Mouse (Mus musculus): ENCODE data around the gene 1700125H20Rik. TPM values are rescaled to one million over a fixed set of nuclear protein-coding genes. Genes with fewer than 3 reads are reported as not detected.

Gene 1700125H20Rik
- total RNA-seq, 1 experiment: not detected

DNA sequence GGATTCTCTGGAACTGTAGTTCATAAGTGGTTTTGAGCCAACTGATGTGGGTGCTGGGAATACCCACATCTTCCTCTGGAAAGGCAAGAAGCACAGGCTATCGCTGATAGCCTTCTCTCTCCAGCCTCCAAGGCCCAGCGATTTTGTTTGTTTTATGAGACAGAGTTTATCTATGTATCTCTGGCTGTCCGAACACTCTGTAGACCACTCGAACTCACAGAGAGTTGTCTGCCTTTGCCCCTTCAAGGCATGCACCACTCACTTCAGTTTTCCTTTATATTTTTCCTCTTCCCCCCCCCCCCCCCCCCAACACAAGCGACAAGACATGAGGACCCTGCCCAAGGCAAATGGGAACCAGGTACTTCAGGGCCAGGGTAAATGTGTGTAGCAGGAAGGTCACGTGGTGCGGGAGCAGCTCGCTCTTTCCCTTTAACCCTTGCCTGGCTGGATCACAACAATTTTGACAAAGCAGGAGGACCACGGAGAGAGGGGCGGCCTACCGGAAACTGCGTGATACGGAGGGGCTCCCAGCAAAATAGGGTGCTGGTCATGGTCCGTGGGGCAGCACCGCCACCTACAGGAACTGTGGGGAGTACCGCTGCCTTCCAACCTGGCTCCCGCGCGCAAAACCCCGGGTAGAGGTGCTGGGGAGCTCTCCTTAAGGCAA lies 12.5 kb downstream of the 1700125H20Rik start:
- in situ Hi-C loops (cut with MboI; ENCODE audit: low sequenced_read_pairs in 2 of 2, unreplicated experiment in 2 of 2): no loop called here
- Histone ChIP-seq H3K9me3 (ENCODE audit: control insufficient read depth, insufficient read depth, low read depth, low read length) (no peaks in the 10 kb centered on the region), H3K36me3 (ENCODE audit: control insufficient read depth, insufficient read depth, low read length, poor library complexity, severe bottlenecking) (no peaks in the 10 kb centered on the region), H3K4me1 (ENCODE audit: control insufficient read depth in 2 of 2, insufficient read depth in 2 of 2, low read length in 2 of 2, poor library complexity in 1 of 2) (peaks cover 0 to 4% of the 10 kb centered on the region in 2 experiments; a peak in 1 of 4 replicates), H3K27ac (ENCODE audit: insufficient read depth, low read depth, low read length, poor library complexity, severe bottlenecking) (no peak overlapping the region), H3K4me3 (ENCODE audit: insufficient read depth in 1 of 2, low read depth in 1 of 2, low read length in 2 of 2, poor library complexity in 1 of 2, severe bottlenecking in 1 of 2) (peak overlapping the region; percentile 45 to 70), H3K9ac (ENCODE audit: insufficient read depth, low read depth, low read length, poor library complexity, severe bottlenecking) (peak overlapping the region; percentile 68; the same call in 1 of the 2 replicates)
- TF ChIP-seq MAFK (IDR thresholded peaks at IDR 0.05; ENCODE audit: insufficient read depth, low read depth, low read length) (no peak), HCFC1 (IDR thresholded peaks at IDR 0.05; ENCODE audit: borderline replicate concordance, insufficient read depth, low read length) (0 out of 2 replicates have a peak, but pooled peaks have one; percentile 40), ZNF384 (IDR thresholded peaks at IDR 0.05; ENCODE audit: low read depth, low read length) (no peak)
- peak; percentile 74 for DNase-seq (ENCODE audit: low read depth, low spot score)

- peak overlapping the region; percentile 68 for H3K9ac ChIP-seq (ENCODE audit: insufficient read depth, low read depth, low read length, poor library complexity, severe bottlenecking)
- H3K4me1 ChIP-seq (ENCODE audit: control insufficient read depth in 2 of 2, insufficient read depth in 2 of 2, low read length in 2 of 2, poor library complexity in 1 of 2): peaks cover 0 to 4% of the 10 kb centered on the region in 2 experiments; a peak in 1 of 4 replicates
- H3K36me3 ChIP-seq (ENCODE audit: control insufficient read depth, insufficient read depth, low read length, poor library complexity, severe bottlenecking): no peaks in the 10 kb centered on the region
- no peak for TF ChIP-seq MAFK (IDR thresholded peaks at IDR 0.05; ENCODE audit: insufficient read depth, low read depth, low read length)
- TF ChIP-seq HCFC1 (IDR thresholded peaks at IDR 0.05; ENCODE audit: borderline replicate concordance, insufficient read depth, low read length): no peak
- no peak for TF ChIP-seq CHD2 (IDR thresholded peaks at IDR 0.05; ENCODE audit: low read depth, low read length)
- TF ChIP-seq ZNF384 (IDR thresholded peaks at IDR 0.05; ENCODE audit: low read depth, low read length): no peak
- TF ChIP-seq ZC3H11A (IDR thresholded peaks at IDR 0.05; ENCODE audit: borderline replicate concordance, low read depth, low read length): no peak
- peak overlapping the region; percentile 45 to 70 for H3K4me3 ChIP-seq (ENCODE audit: insufficient read depth in 1 of 2, low read depth in 1 of 2, low read length in 2 of 2, poor library complexity in 1 of 2, severe bottlenecking in 1 of 2)
- no peaks in the 10 kb centered on the region for H3K9me3 ChIP-seq (ENCODE audit: control insufficient read depth, insufficient read depth, low read depth, low read length)
- H3K27ac ChIP-seq (ENCODE audit: insufficient read depth, low read depth, low read length, poor library complexity, severe bottlenecking): no peak overlapping the region
- in situ Hi-C loops (cut with MboI; ENCODE audit: low sequenced_read_pairs in 2 of 2, unreplicated experiment in 2 of 2): no loop called here
- no peak for DNase-seq (ENCODE audit: low read depth, low spot score)
Measured at GRCm38 (mm10) chr11:85183284-85183779, 13.1 kb downstream of the 1700125H20Rik start.

GRCm38 (mm10) chr11:85184082-85184481 lies 13.9 kb downstream of the 1700125H20Rik start:
- Histone ChIP-seq H3K27ac (ENCODE audit: insufficient read depth, low read depth, low read length, poor library complexity, severe bottlenecking) (no peak overlapping the region), H3K36me3 (ENCODE audit: control insufficient read depth, insufficient read depth, low read length, poor library complexity, severe bottlenecking) (no peaks in the 10 kb centered on the region; the same call in 1 of the 2 replicates), H3K9ac (ENCODE audit: insufficient read depth, low read depth, low read length, poor library complexity, severe bottlenecking) (no peak overlapping the region), H3K4me3 (ENCODE audit: insufficient read depth in 1 of 2, low read depth in 1 of 2, low read length in 2 of 2, poor library complexity in 1 of 2, severe bottlenecking in 1 of 2) (no peak overlapping the region), H3K9me3 (ENCODE audit: control insufficient read depth, insufficient read depth, low read depth, low read length) (no peaks in the 10 kb centered on the region), H3K4me1 (ENCODE audit: control insufficient read depth in 2 of 2, insufficient read depth in 2 of 2, low read length in 2 of 2, poor library complexity in 1 of 2) (peaks cover 0 to 4% of the 10 kb centered on the region in 2 experiments; a peak in 1 of 4 replicates)
- DNase-seq (ENCODE audit: low read depth, low spot score): peak; percentile 91
- TF ChIP-seq ZNF384 (IDR thresholded peaks at IDR 0.05; ENCODE audit: low read depth, low read length): no peak
- TF ChIP-seq CHD2 (IDR thresholded peaks at IDR 0.05; ENCODE audit: low read depth, low read length): no peak
- no peak for TF ChIP-seq MAFK (IDR thresholded peaks at IDR 0.05; ENCODE audit: insufficient read depth, low read depth, low read length)
- TF ChIP-seq HCFC1 (IDR thresholded peaks at IDR 0.05; ENCODE audit: borderline replicate concordance, insufficient read depth, low read length): no peak
- no peak; the same call in 1 of the 2 replicates for TF ChIP-seq ZC3H11A (IDR thresholded peaks at IDR 0.05; ENCODE audit: borderline replicate concordance, low read depth, low read length)
- in situ Hi-C loops (cut with MboI; ENCODE audit: low sequenced_read_pairs in 2 of 2, unreplicated experiment in 2 of 2): no loop called here

GRCm38 (mm10) chr11:85184839-85185238 lies 14.6 kb downstream of the 1700125H20Rik start:
- no peak for TF ChIP-seq CHD2 (IDR thresholded peaks at IDR 0.05; ENCODE audit: low read depth, low read length)
- TF ChIP-seq MAFK (IDR thresholded peaks at IDR 0.05; ENCODE audit: insufficient read depth, low read depth, low read length): no peak
- no peak for TF ChIP-seq ZNF384 (IDR thresholded peaks at IDR 0.05; ENCODE audit: low read depth, low read length)
- TF ChIP-seq ZC3H11A (IDR thresholded peaks at IDR 0.05; ENCODE audit: borderline replicate concordance, low read depth, low read length): no peak
- no peak for TF ChIP-seq HCFC1 (IDR thresholded peaks at IDR 0.05; ENCODE audit: borderline replicate concordance, insufficient read depth, low read length)
- Histone ChIP-seq H3K4me1 (ENCODE audit: control insufficient read depth in 2 of 2, insufficient read depth in 2 of 2, low read length in 2 of 2, poor library complexity in 1 of 2) (peaks cover 0 to 4% of the 10 kb centered on the region in 2 experiments; a peak in 1 of 4 replicates), H3K27ac (ENCODE audit: insufficient read depth, low read depth, low read length, poor library complexity, severe bottlenecking) (no peak overlapping the region), H3K9me3 (ENCODE audit: control insufficient read depth, insufficient read depth, low read depth, low read length) (no peaks in the 10 kb centered on the region), H3K9ac (ENCODE audit: insufficient read depth, low read depth, low read length, poor library complexity, severe bottlenecking) (no peak overlapping the region), H3K36me3 (ENCODE audit: control insufficient read depth, insufficient read depth, low read length, poor library complexity, severe bottlenecking) (no peaks in the 10 kb centered on the region; the same call in 1 of the 2 replicates), H3K4me3 (ENCODE audit: insufficient read depth in 1 of 2, low read depth in 1 of 2, low read length in 2 of 2, poor library complexity in 1 of 2, severe bottlenecking in 1 of 2) (no peak overlapping the region)
- in situ Hi-C loops (cut with MboI; ENCODE audit: low sequenced_read_pairs in 2 of 2, unreplicated experiment in 2 of 2): no loop called here
- DNase-seq (ENCODE audit: low read depth, low spot score): no peak

Measured in ES-E14 (cell line).